Comparison of ENCODE assay signal across 8 mouse cellular contexts in the genomic region with DNA sequence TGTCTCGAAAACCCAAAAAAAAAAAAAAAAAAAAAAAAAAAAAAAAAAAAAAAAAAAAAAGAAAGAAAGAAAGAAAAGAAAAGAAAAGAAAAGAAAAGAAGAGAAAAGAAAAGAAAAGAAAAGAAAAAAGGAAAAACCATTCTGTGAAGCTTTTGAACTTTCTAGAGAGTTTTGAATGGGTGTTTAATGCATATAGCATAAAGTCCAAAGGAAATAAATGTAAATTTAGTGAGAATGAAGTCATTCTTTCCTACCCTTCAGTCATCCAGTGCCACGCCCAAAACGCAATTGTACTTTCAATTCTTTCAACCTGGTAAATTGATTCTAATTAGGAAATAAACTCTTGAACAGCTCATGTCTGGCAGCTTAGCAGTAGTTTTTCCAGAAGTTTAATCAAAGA. TPM values are rescaled to one million over a fixed set of nuclear protein-coding genes. Genes with fewer than 3 reads are reported as not detected.
DNase-seq lines count a peak whose midpoint lies in the region; ATAC-seq and TF ChIP-seq lines count a peak whose summit lies in the region.
"Not testable (repeated sequence)": the region's sequence is repeated elsewhere in the genome, so short reads cannot be mapped to it uniquely, and the experiment has no call there.

No protein-coding gene starts in this region.

- WGBS in heart, embryonic 11.5 days (ENCODE audit: insufficient replicate concordance) = 35% methylated on average over 2 of the region's 3 CpGs
- 57% methylated on average over 2 of the region's 3 CpGs for whole genome bisulfite sequencing in limb, embryonic 10.5 days
- 40% methylated on average over 2 of the region's 3 CpGs for WGBS in liver, embryonic 14.5 days (ENCODE audit: insufficient replicate concordance)
- WGBS in stomach, embryonic 15.5 days = 39% methylated on average over 3 of the region's 3 CpGs

- not testable (repeated sequence) for H3K9me3 ChIP-seq in heart, embryonic 11.5 days (replicated peaks; ENCODE audit: control insufficient read depth, low read length); limb, embryonic 10.5 days (replicated peaks); liver, embryonic 14.5 days (ENCODE audit: control insufficient read depth, low read length); megakaryocyte, embryonic 14.5 days; stomach, embryonic 15.5 days

- DNase-seq in MN1 (ENCODE audit: low spot score) = peak; percentile 28
- peak; percentile 38 for DNase-seq in induced T-regulatory cell, adult 2 months (ENCODE audit: low read depth)
- not testable (repeated sequence) for DNase-seq in limb, embryonic 10.5 days (ENCODE audit: low spot score); liver, embryonic 14.5 days (ENCODE audit: low read depth in 3 of 3, low spot score in 3 of 3)

- H3K36me3 ChIP-seq in heart, embryonic 11.5 days (ENCODE audit: control insufficient read depth, insufficient read depth, low read length); limb, embryonic 10.5 days; liver, embryonic 14.5 days (replicated peaks; ENCODE audit: control insufficient read depth, insufficient read depth, low read depth); megakaryocyte, embryonic 14.5 days (replicated peaks; ENCODE audit: low read length); stomach, embryonic 15.5 days: not testable (repeated sequence)

- not testable (repeated sequence) for TF ChIP-seq POLR2A in embryonic fibroblast, embryonic 13.5 days (IDR thresholded peaks at IDR 0.05; ENCODE audit: low read depth, low read length)

- H3K4me3 ChIP-seq in embryonic fibroblast, embryonic 13.5 days (ENCODE audit: insufficient read depth, low read length) = peak overlapping the region; percentile 22; the same call in 1 of the 2 replicates
- peak overlapping the region; percentile 41; the same call in 1 of the 2 replicates for H3K4me3 ChIP-seq in heart, embryonic 11.5 days (ENCODE audit: low read depth, low read length)
- peak overlapping the region; percentile 43 for H3K4me3 ChIP-seq in limb, embryonic 10.5 days
- peak overlapping the region in 1 of 2 experiments; percentile 3; a peak in 1 of 4 replicates for H3K4me3 ChIP-seq in liver, embryonic 14.5 days (ENCODE audit: insufficient read depth in 1 of 2, low read depth in 2 of 2, low read length in 2 of 2)
- peak overlapping the region; percentile 85 for H3K4me3 ChIP-seq in megakaryocyte, embryonic 14.5 days (replicated peaks)
- peak overlapping the region; percentile 34; the same call in 1 of the 2 replicates for H3K4me3 ChIP-seq in stomach, embryonic 15.5 days (replicated peaks)

- not testable (repeated sequence) for TF ChIP-seq CTCF in embryonic fibroblast, embryonic 13.5 days (IDR thresholded peaks at IDR 0.05; ENCODE audit: borderline replicate concordance, insufficient read depth, low read length); liver, embryonic 14.5 days (IDR thresholded peaks at IDR 0.05; ENCODE audit: low read depth)

- H3K27me3 ChIP-seq in heart, embryonic 11.5 days (ENCODE audit: control insufficient read depth, insufficient read depth, low read length); liver, embryonic 14.5 days (ENCODE audit: control insufficient read depth, insufficient read depth, low read length); stomach, embryonic 15.5 days (replicated peaks): not testable (repeated sequence)
- peaks cover 23% of the 10 kb centered on the region for H3K27me3 ChIP-seq in limb, embryonic 10.5 days (ENCODE audit: low read depth, poor library complexity, severe bottlenecking)
- peaks cover 17% of the 10 kb centered on the region for H3K27me3 ChIP-seq in megakaryocyte, embryonic 14.5 days (replicated peaks)

- ATAC-seq in heart, embryonic 11.5 days (replicated peaks; ENCODE audit: insufficient number of reproducible peaks, low FRiP score, low TSS enrichment); liver, embryonic 14.5 days (ENCODE audit: insufficient read depth); stomach, embryonic 15.5 days (ENCODE audit: insufficient read depth, low FRiP score, low read depth): not testable (repeated sequence)

- H3K9ac ChIP-seq in heart, embryonic 11.5 days (ENCODE audit: low read depth, low read length); liver, embryonic 14.5 days (replicated peaks); stomach, embryonic 15.5 days: not testable (repeated sequence)

- TF ChIP-seq EP300 in liver, embryonic 14.5 days (IDR thresholded peaks at IDR 0.05; ENCODE audit: low read depth) = not testable (repeated sequence)

- H3K4me1 ChIP-seq in embryonic fibroblast, embryonic 13.5 days (ENCODE audit: control insufficient read depth, insufficient read depth, low read length); heart, embryonic 11.5 days (ENCODE audit: control insufficient read depth, insufficient read depth, low read length); limb, embryonic 10.5 days; stomach, embryonic 15.5 days: not testable (repeated sequence)
- H3K4me1 ChIP-seq in liver, embryonic 14.5 days (replicated peaks; ENCODE audit: control insufficient read depth in 2 of 2, insufficient read depth in 2 of 2, low read length in 1 of 2) = peaks cover 0 to 13% of the 10 kb centered on the region in 2 experiments; a peak in 3 of 4 replicates
- peaks cover 31% of the 10 kb centered on the region for H3K4me1 ChIP-seq in megakaryocyte, embryonic 14.5 days

- H3K4me2 ChIP-seq in heart, embryonic 11.5 days = peak overlapping the region; percentile 65
- H3K4me2 ChIP-seq in liver, embryonic 14.5 days (ENCODE audit: low read depth) = peak overlapping the region; percentile 38
- peak overlapping the region; percentile 50; the same call in 1 of the 2 replicates for H3K4me2 ChIP-seq in stomach, embryonic 15.5 days

- not testable (repeated sequence) for H3K27ac ChIP-seq in embryonic fibroblast, embryonic 13.5 days (ENCODE audit: insufficient read depth, low read length); heart, embryonic 11.5 days (ENCODE audit: low read depth, low read length); limb, embryonic 10.5 days; liver, embryonic 14.5 days; stomach, embryonic 15.5 days

RNA-seq across cellular contexts. Expression of a gene that starts 7.7 kb away (rescaled TPM):
- 20.9 and 21.3 TPM in 2 replicates for polyA plus RNA-seq in embryonic fibroblast, embryonic 13.5 days (2011; ENCODE audit: insufficient read length, low read depth, missing spikeins)
- polyA plus RNA-seq in heart, embryonic 11.5 days (2014; fragmentation: Nextera tagmentation; extraction: Ambion mirVana) = 15.6 and 16.0 TPM in 2 replicates
- polyA plus RNA-seq in limb, embryonic 10.5 days (2016; fragmentation: Nextera tagmentation; extraction: Ambion mirVana) = 27.7 and 28.9 TPM in 2 replicates
- 2.1 and 5.2 TPM in 2 replicates for polyA plus RNA-seq in liver, embryonic 14.5 days (2012; rRNA removed)
- polyA plus RNA-seq in liver, embryonic 14.5 days (2014; fragmentation: Nextera tagmentation; extraction: Ambion mirVana) = 9.6 and 11.2 TPM in 2 replicates
- 4.8 and 6.9 TPM in 2 replicates for polyA plus RNA-seq in megakaryocyte, embryonic 14.5 days (2012; ENCODE audit: insufficient read depth, low replicate concordance)
- polyA plus RNA-seq in stomach, embryonic 15.5 days (2015; fragmentation: Nextera tagmentation; extraction: Ambion mirVana) = 24.3 and 26.5 TPM in 2 replicates

RNA-seq across cellular contexts. Expression of a gene that starts 32.9 kb away (rescaled TPM):
- 193 and 252 TPM in 2 replicates for polyA plus RNA-seq in embryonic fibroblast, embryonic 13.5 days (2011; ENCODE audit: insufficient read length, low read depth, missing spikeins)
- polyA plus RNA-seq in heart, embryonic 11.5 days (2014; fragmentation: Nextera tagmentation; extraction: Ambion mirVana) = 237 and 242 TPM in 2 replicates
- polyA plus RNA-seq in limb, embryonic 10.5 days (2016; fragmentation: Nextera tagmentation; extraction: Ambion mirVana) = 301 and 341 TPM in 2 replicates
- polyA plus RNA-seq in liver, embryonic 14.5 days (2012; rRNA removed) = 18.2 and 44.0 TPM in 2 replicates
- 137 and 143 TPM in 2 replicates for polyA plus RNA-seq in liver, embryonic 14.5 days (2014; fragmentation: Nextera tagmentation; extraction: Ambion mirVana)
- 997 and 1,071 TPM in 2 replicates for polyA plus RNA-seq in megakaryocyte, embryonic 14.5 days (2012; ENCODE audit: insufficient read depth, low replicate concordance)
- 226 and 231 TPM in 2 replicates for polyA plus RNA-seq in stomach, embryonic 15.5 days (2015; fragmentation: Nextera tagmentation; extraction: Ambion mirVana)
